Mouse (Mus musculus): ENCODE results near the gene Krtap3-1. TPM values are rescaled to one million over a fixed set of nuclear protein-coding genes. Genes with fewer than 3 reads are reported as not detected.
"Not testable (repeated sequence)": the region's sequence is repeated elsewhere in the genome, so short reads cannot be mapped to it uniquely, and the experiment has no call there.

Krtap3-1 gene
- polyA plus RNA-seq (2015; fragmentation: Nextera tagmentation; extraction: Ambion mirVana) = not detected in 2 replicates

DNA sequence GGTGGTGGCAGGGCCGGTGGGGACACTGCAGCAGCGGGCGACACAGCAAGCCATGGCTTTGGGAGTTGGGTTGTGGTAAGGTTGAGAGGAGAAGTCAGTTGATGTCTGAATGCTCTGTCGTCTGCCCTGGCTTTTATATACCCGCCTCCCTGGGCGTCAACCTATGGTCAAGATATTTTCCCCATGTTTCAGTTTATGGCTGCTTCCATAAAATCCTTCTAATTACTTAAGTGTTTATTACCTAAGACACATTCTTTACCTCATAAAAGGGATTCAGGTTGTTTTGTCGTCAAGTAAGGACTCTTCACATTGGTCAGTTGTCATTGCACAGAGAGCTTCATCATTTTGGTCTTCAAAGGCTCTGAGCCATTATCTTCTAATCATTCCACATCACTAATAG lies at the start of gene Krtap3-1:
TSS of gene Krtap3-1 (minus strand) at position 101 of the 400 bp plus-strand sequence.
- no peaks in the 10 kb centered on the region for H3K36me3 ChIP-seq
- no peak within 1 kb of the TSS for H3K4me2 ChIP-seq
- WGBS (ENCODE audit: insufficient replicate concordance) = 77% methylated on average over 7 of the region's 7 CpGs
- H3K27me3 ChIP-seq = no peaks in the 10 kb centered on the region
- H3K9ac ChIP-seq = no peak within 1 kb of the TSS
- no peaks in the 10 kb centered on the region for H3K4me1 ChIP-seq (replicated peaks)
- no peaks in the 10 kb centered on the region for H3K9me3 ChIP-seq (replicated peaks)
- no peak for DNase-seq
- no peak for ATAC-seq (ENCODE audit: low read depth)
- H3K27ac ChIP-seq = no peak within 1 kb of the TSS
- H3K4me3 ChIP-seq (replicated peaks) = no peak within 1 kb of the TSS

GRCm38 (mm10) chr11:99614796-99615363 lies 48.5 kb upstream of the Krtap3-1 start, which contains the start of gene Krtap2-4:
Gene Krtap2-4, minus strand, starts transcription at chr11:99614846.
- H3K4me2 ChIP-seq = no peak within 1 kb of the TSS
- H3K36me3 ChIP-seq = no peaks in the 10 kb centered on the region
- no peak within 1 kb of the TSS for H3K27ac ChIP-seq
- ATAC-seq (ENCODE audit: low read depth) (no peak), DNase-seq (no peak)
- no peak within 1 kb of the TSS for H3K9ac ChIP-seq
- H3K9me3 ChIP-seq (replicated peaks) = no peaks in the 10 kb centered on the region
- 45% methylated on average over 3 of the region's 3 CpGs for WGBS (ENCODE audit: insufficient replicate concordance)
- no peaks in the 10 kb centered on the region for H3K27me3 ChIP-seq
- H3K4me3 ChIP-seq (replicated peaks) = no peak within 1 kb of the TSS
- no peaks in the 10 kb centered on the region for H3K4me1 ChIP-seq (replicated peaks)

- DNase-seq; H3K4me3 ChIP-seq (replicated peaks); H3K4me1 ChIP-seq (replicated peaks); H3K27me3 ChIP-seq; H3K9me3 ChIP-seq (replicated peaks); H3K9ac ChIP-seq; H3K4me2 ChIP-seq; H3K36me3 ChIP-seq; H3K27ac ChIP-seq; ATAC-seq (ENCODE audit: low read depth): not testable (repeated sequence)
- WGBS (ENCODE audit: insufficient replicate concordance) = 48% methylated on average over 1 of the region's 2 CpGs
Measured at GRCm38 (mm10) chr11:99610089-99610488, 43.7 kb upstream of the Krtap3-1 start, which contains the start of gene Gm11937. Gene Gm11937, minus strand, starts transcription at chr11:99610189.

DNA sequence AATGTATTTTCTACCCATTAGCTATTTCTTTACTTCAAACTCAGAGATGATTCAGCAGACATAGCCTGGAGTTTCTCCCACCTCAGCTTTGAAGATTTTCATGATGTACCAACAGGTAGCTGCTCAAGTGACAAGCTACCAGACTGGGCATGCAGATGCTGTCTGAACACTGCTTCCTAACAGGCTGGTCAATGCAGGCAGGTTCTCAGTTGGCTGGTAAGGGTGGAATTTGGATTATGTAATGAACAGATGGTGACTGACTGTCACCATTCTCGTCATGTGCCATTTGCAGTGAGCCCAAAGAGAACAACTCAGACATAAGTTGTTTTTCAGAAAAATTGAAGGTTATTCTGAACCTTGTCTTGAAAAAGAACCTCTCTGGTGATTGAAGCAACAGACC lies 42.7 kb upstream of the Krtap3-1 start:
- no peaks in the 10 kb centered on the region for H3K9me3 ChIP-seq (replicated peaks)
- no peaks in the 10 kb centered on the region for H3K4me1 ChIP-seq (replicated peaks)
- ATAC-seq (ENCODE audit: low read depth) (no peak), DNase-seq (no peak)
- no peaks in the 10 kb centered on the region for H3K27me3 ChIP-seq
- H3K36me3 ChIP-seq = no peaks in the 10 kb centered on the region
- no peak overlapping the region for H3K27ac ChIP-seq
- H3K9ac ChIP-seq = no peak overlapping the region
- WGBS (ENCODE audit: insufficient replicate concordance) = 43% methylated on average over 1 of the region's 1 CpGs
- no peak overlapping the region for H3K4me2 ChIP-seq
- no peak overlapping the region for H3K4me3 ChIP-seq (replicated peaks)

DNA sequence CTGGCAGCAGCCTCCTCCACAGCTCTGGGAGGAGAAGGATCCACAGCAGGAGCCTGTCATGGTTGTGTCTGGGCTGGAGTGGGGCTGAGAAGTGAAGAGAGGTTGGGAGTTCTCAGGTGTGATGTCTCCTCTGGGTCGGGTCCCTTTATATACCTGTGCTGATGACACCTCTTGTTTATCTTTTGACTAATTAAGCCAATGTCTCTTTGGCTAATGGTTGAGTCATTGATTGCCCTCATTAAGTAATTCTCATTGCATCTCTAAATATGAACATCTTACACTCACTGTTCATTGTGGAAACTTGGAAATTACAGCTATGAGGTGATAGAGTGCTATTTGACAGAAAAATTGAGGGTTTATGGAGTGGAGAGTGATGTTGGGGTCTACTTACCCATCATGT lies 36.8 kb upstream of the Krtap3-1 start, which contains the start of gene Gm11938:
TSS of gene Gm11938 (minus strand) at position 101 of the 400 bp plus-strand sequence.
- DNase-seq; H3K4me1 ChIP-seq (replicated peaks); H3K36me3 ChIP-seq; H3K9ac ChIP-seq; H3K4me3 ChIP-seq (replicated peaks); H3K27ac ChIP-seq; ATAC-seq (ENCODE audit: low read depth); H3K9me3 ChIP-seq (replicated peaks); H3K4me2 ChIP-seq; H3K27me3 ChIP-seq: not testable (repeated sequence)
- WGBS (ENCODE audit: insufficient replicate concordance) = 35% methylated on average over 1 of the region's 1 CpGs

DNA sequence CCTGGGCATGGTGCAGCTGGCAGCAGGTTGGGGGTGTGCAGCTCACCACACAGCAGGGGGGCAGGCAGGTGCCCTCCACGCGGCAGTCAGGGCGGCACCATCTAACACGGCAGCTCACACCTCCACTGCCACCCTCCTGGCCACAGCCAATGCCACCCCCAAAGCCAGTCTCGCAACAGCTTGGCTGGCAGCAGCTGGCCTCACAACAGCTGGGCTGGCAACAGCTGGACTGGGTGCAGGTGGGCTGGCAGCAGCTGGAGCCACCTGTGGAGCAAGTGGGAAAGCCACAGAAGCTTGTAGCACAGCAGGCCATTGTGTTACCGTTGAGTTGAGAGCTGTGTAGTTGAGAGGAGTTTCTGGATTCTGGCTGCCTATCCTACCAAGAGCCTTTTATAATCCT lies 31.3 kb upstream of the Krtap3-1 start, which contains the start of gene Krtap9-3:
TSS of gene Krtap9-3 (minus strand) at position 364 of the 400 bp plus-strand sequence.
- not testable (repeated sequence) for H3K4me2 ChIP-seq; H3K9me3 ChIP-seq (replicated peaks); H3K27ac ChIP-seq; H3K4me1 ChIP-seq (replicated peaks); H3K27me3 ChIP-seq; H3K9ac ChIP-seq; H3K36me3 ChIP-seq; H3K4me3 ChIP-seq (replicated peaks); ATAC-seq (ENCODE audit: low read depth); DNase-seq
- WGBS (ENCODE audit: insufficient replicate concordance) = 67% methylated on average over 6 of the region's 6 CpGs

DNA sequence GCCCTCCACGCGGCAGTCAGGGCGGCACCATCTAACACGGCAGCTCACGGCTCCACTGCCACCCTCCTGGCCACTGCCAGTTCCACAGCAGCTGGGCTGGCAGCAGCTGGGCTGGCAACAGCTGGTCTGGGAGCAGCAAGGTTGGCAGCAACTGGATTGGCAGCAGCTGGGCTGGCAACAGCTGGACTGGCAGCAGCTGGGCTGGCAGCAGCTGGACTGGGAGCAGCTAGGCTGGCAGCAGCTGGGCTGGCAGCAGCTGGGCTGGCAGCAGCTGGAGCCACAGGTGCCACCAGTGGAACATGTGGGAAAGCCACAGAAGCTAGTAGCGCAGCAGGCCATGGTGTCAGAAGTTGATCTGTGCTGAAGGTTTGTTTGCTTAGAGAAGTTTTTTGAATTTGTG lies 24.6 kb upstream of the Krtap3-1 start, which contains the start of gene Krtap1-3:
TSS of gene Krtap1-3 (minus strand) at position 359 of the 400 bp plus-strand sequence.
- ATAC-seq (ENCODE audit: low read depth) (no peak), DNase-seq (no peak)
- Histone ChIP-seq H3K4me1 (replicated peaks) (no peaks in the 10 kb centered on the region), H3K27ac (no peak within 1 kb of the TSS), H3K9me3 (replicated peaks) (no peaks in the 10 kb centered on the region), H3K9ac (no peak within 1 kb of the TSS), H3K36me3 (no peaks in the 10 kb centered on the region), H3K4me3 (replicated peaks) (no peak within 1 kb of the TSS), H3K27me3 (no peaks in the 10 kb centered on the region), H3K4me2 (no peak within 1 kb of the TSS)
- 75% methylated on average over 6 of the region's 6 CpGs for WGBS (ENCODE audit: insufficient replicate concordance)

DNA sequence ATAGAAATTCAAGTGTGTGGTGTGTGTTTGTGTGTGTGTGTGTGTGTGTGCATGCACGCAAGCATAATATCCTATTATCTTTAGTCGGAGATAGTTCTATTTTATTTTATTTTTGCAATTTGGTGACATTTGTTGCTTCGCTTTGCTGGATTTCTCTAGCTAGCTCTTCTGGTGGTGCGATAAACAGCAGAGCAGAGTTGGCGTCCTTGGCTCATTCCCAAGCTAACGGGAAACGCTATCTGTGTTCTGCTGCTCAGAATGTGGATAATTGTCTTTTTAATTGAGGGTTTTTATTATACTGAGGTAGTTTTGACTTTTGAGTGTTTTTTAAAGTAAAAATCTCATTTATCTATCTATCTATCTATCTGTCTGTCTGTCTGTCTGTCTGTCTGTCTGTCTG lies 18.7 kb upstream of the Krtap3-1 start:
- WGBS (ENCODE audit: insufficient replicate concordance) = 74% methylated on average over 7 of the region's 7 CpGs
- H3K27ac ChIP-seq = no peak overlapping the region

GRCm38 (mm10) chr11:99583245-99583704 lies 16.8 kb upstream of the Krtap3-1 start, which contains the start of gene Krtap1-4:
Gene Krtap1-4, minus strand, starts transcription at chr11:99583654.
- Histone ChIP-seq H3K9me3 (replicated peaks) (no peaks in the 10 kb centered on the region), H3K4me2 (no peak within 1 kb of the TSS), H3K36me3 (no peaks in the 10 kb centered on the region), H3K4me3 (replicated peaks) (no peak within 1 kb of the TSS), H3K4me1 (replicated peaks) (no peaks in the 10 kb centered on the region), H3K27me3 (no peaks in the 10 kb centered on the region), H3K9ac (no peak within 1 kb of the TSS), H3K27ac (no peak within 1 kb of the TSS)
- ATAC-seq (ENCODE audit: low read depth) (no peak), DNase-seq (no peak)
- 62% methylated on average over 5 of the region's 5 CpGs for WGBS (ENCODE audit: insufficient replicate concordance)

More for the DNA sequence above, 18.7 kb upstream of the Krtap3-1 start:
- H3K9me3 ChIP-seq (replicated peaks) = no peaks in the 10 kb centered on the region
- H3K27me3 ChIP-seq = no peaks in the 10 kb centered on the region
- H3K4me3 ChIP-seq (replicated peaks) = no peak overlapping the region
- H3K4me2 ChIP-seq = no peak overlapping the region
- no peak for DNase-seq
- no peak overlapping the region for H3K9ac ChIP-seq
- H3K36me3 ChIP-seq = no peaks in the 10 kb centered on the region
- no peaks in the 10 kb centered on the region for H3K4me1 ChIP-seq (replicated peaks)
- ATAC-seq (ENCODE audit: low read depth) = no peak

DNA sequence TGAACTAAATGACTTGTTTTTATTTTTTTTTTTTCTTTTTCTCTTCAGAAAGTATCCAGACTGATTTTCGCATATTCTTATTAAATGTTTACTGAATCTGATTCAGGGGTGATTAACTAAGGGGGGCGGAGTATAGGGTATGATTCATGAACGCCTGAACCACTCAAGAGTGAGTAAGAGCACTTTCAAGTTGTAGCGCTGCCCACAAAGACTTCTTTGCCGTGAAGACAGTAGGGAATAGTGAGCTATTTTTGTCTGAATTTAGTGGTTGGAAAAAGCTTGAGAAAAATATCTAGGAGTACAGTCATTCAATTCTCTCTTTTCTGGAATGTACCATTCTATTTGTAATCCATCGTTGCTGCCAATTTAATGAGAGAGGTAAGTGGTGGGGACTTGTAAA lies 15.1 kb upstream of the Krtap3-1 start:
- Histone ChIP-seq H3K9me3 (replicated peaks) (no peaks in the 10 kb centered on the region), H3K27me3 (no peaks in the 10 kb centered on the region), H3K4me2 (no peak overlapping the region), H3K4me3 (replicated peaks) (no peak overlapping the region), H3K9ac (no peak overlapping the region), H3K36me3 (no peaks in the 10 kb centered on the region), H3K4me1 (replicated peaks) (no peaks in the 10 kb centered on the region), H3K27ac (no peak overlapping the region)
- ATAC-seq (ENCODE audit: low read depth) (no peak), DNase-seq (no peak)
- 63% methylated on average over 6 of the region's 6 CpGs for WGBS (ENCODE audit: insufficient replicate concordance)

DNA sequence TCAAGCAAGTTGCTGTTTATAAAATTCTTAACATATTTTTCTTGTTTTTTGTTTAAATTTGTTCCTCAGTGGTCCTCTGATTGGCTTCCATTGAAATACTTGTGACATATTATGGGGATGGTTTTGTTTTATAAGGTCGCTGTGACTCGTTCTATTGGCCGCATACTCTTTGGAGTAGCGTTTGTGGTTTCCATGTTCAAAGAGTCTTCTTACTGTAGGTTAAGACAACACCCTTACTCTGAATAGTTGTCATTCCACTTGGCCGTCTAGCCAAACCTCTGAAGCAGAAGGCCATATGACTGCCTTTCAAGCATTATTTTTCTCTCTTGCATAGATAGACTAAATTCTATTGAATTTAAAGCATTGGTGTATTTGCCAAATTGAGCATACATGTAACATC lies 14.6 kb upstream of the Krtap3-1 start:
- Histone ChIP-seq H3K4me3 (replicated peaks) (no peak overlapping the region), H3K4me1 (replicated peaks) (no peaks in the 10 kb centered on the region), H3K27me3 (no peaks in the 10 kb centered on the region), H3K9me3 (replicated peaks) (no peaks in the 10 kb centered on the region), H3K4me2 (no peak overlapping the region), H3K36me3 (no peaks in the 10 kb centered on the region), H3K9ac (no peak overlapping the region), H3K27ac (no peak overlapping the region)
- DNase-seq (no peak), ATAC-seq (ENCODE audit: low read depth) (no peak)
- WGBS (ENCODE audit: insufficient replicate concordance) = 72% methylated on average over 5 of the region's 5 CpGs

DNA sequence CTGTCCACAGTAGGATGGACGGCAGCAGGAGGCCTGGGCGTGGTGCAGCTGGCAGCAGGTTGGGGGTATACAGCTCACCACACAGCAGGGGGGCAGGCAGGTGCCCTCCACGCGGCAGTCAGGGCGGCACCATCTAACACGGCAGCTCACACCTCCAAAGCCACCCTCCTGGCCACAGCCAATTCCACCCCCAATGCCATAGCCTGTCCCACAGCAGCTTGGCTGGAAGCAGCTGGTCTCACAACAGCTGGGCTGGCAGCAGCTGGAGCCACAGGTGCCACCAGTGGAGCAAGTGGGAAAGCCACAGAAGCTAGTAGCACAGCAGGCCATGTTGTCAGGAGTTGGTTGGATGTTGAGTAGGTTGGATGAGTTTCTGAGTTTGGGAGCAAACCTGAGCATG lies 14.2 kb upstream of the Krtap3-1 start, which contains the start of gene Krtap1-5:
TSS of gene Krtap1-5 (minus strand) at position 381 of the 400 bp plus-strand sequence.
- WGBS (ENCODE audit: insufficient replicate concordance) = 72% methylated on average over 6 of the region's 6 CpGs
- Histone ChIP-seq H3K27me3 (no peaks in the 10 kb centered on the region), H3K4me3 (replicated peaks) (no peak within 1 kb of the TSS), H3K27ac (no peak within 1 kb of the TSS), H3K4me1 (replicated peaks) (no peaks in the 10 kb centered on the region), H3K9me3 (replicated peaks) (no peaks in the 10 kb centered on the region), H3K36me3 (no peaks in the 10 kb centered on the region), H3K4me2 (no peak within 1 kb of the TSS), H3K9ac (no peak within 1 kb of the TSS)
- no peak for ATAC-seq (ENCODE audit: low read depth)
- DNase-seq = no peak
